Comparison of ENCODE assay signal across 16 mouse cellular contexts in genomic region chr17:45824977-45825376, GRCm38 (mm10).
DNase-seq lines count a peak whose midpoint lies in the region; ATAC-seq and TF ChIP-seq lines count a peak whose summit lies in the region.
"Had no signal": no experiment of that assay in that cellular context is flagged by ENCODE, and none has a peak within 500 bp of the region (broad histone marks: within the 10 kb centered on the region; RNA-seq: fewer than 3 reads in every experiment).

No protein-coding gene starts in this region.

- peak overlapping the region; percentile 85 for H3K27ac ChIP-seq in lung, embryonic 14.5 days (ENCODE audit: low read depth)
- peak overlapping the region; percentile 73 for H3K27ac ChIP-seq in embryonic facial prominence, embryonic 10.5 days (replicated peaks)
- H3K27ac ChIP-seq in intestine, postnatal 0 days (ENCODE audit: low read depth, low read length) = no peak overlapping the region
- H3K27ac ChIP-seq: heart, adult 2 months; limb, embryonic 15.5 days had no signal

- peak; percentile 66 for ATAC-seq in lung, embryonic 14.5 days (ENCODE audit: insufficient read depth)
- ATAC-seq in intestine, postnatal 0 days = 0 out of 2 replicates have a peak, but pooled peaks have one; percentile 29
- no peak for ATAC-seq in erythroblast, adult 5-6 weeks (replicated peaks; ENCODE audit: low FRiP score, poor library complexity, severe bottlenecking)

- no peaks in the 10 kb centered on the region for H3K27me3 ChIP-seq in lung, embryonic 14.5 days (ENCODE audit: insufficient read depth, low read length)
- no peaks in the 10 kb centered on the region for H3K27me3 ChIP-seq in E14TG2a.4 (ENCODE audit: insufficient read depth, low read length)
- no peaks in the 10 kb centered on the region for H3K27me3 ChIP-seq in embryonic facial prominence, embryonic 10.5 days (replicated peaks; ENCODE audit: low read depth, poor library complexity, severe bottlenecking)
- H3K27me3 ChIP-seq in intestine, postnatal 0 days (replicated peaks; ENCODE audit: control insufficient read depth, insufficient read depth, low read length) = no peaks in the 10 kb centered on the region
- H3K27me3 ChIP-seq: limb, embryonic 15.5 days had no signal

- H3K36me3 ChIP-seq in lung, embryonic 14.5 days (ENCODE audit: insufficient read depth) = no peaks in the 10 kb centered on the region
- no peaks in the 10 kb centered on the region for H3K36me3 ChIP-seq in E14TG2a.4 (ENCODE audit: insufficient read depth, low read length)
- H3K36me3 ChIP-seq in embryonic facial prominence, embryonic 10.5 days (replicated peaks) = no peaks in the 10 kb centered on the region
- H3K36me3 ChIP-seq in intestine, postnatal 0 days (ENCODE audit: control insufficient read depth, insufficient read depth) = no peaks in the 10 kb centered on the region
- H3K36me3 ChIP-seq: G1E; limb, embryonic 15.5 days had no signal

- H3K4me3 ChIP-seq in lung, embryonic 14.5 days (ENCODE audit: low read depth, low read length) = no peak overlapping the region
- H3K4me3 ChIP-seq in E14TG2a.4 (replicated peaks; ENCODE audit: low read length) = peak overlapping the region; percentile 46
- no peak overlapping the region for H3K4me3 ChIP-seq in embryonic facial prominence, embryonic 10.5 days
- no peak overlapping the region for H3K4me3 ChIP-seq in intestine, postnatal 0 days (ENCODE audit: low read depth, low read length)
- H3K4me3 ChIP-seq: heart, adult 2 months; limb, embryonic 15.5 days had no signal

- no peak for TF ChIP-seq CTCF in lung, embryonic 14.5 days (IDR thresholded peaks at IDR 0.05; ENCODE audit: low read depth)
- no peak for TF ChIP-seq CTCF in E14TG2a.4 (conservative IDR thresholded peaks at IDR 0.05; ENCODE audit: low read length)
- no peak for TF ChIP-seq CTCF in intestine, postnatal 0 days (IDR thresholded peaks at IDR 0.05; ENCODE audit: low read depth)

- H3K9me3 ChIP-seq in lung, embryonic 14.5 days (ENCODE audit: low read depth, low read length) = no peaks in the 10 kb centered on the region
- peaks cover 7% of the 10 kb centered on the region; the same call in 1 of the 2 replicates for H3K9me3 ChIP-seq in E14TG2a.4 (ENCODE audit: low read length)
- H3K9me3 ChIP-seq in embryonic facial prominence, embryonic 10.5 days = no peaks in the 10 kb centered on the region; the same call in 1 of the 2 replicates
- H3K9me3 ChIP-seq in intestine, postnatal 0 days (ENCODE audit: control insufficient read depth) = no peaks in the 10 kb centered on the region
- H3K9me3 ChIP-seq: G1E; limb, embryonic 15.5 days had no signal

- 50% methylated on average over 8 of the region's 8 CpGs for WGBS in lung, embryonic 14.5 days
- WGBS in embryonic facial prominence, embryonic 10.5 days = 50% methylated on average over 8 of the region's 8 CpGs
- WGBS in intestine, postnatal 0 days = 42% methylated on average over 8 of the region's 8 CpGs

- H3K4me1 ChIP-seq in lung, embryonic 14.5 days (ENCODE audit: insufficient read depth) = peaks cover 4% of the 10 kb centered on the region; the same call in 1 of the 2 replicates
- peaks cover 87% of the 10 kb centered on the region for H3K4me1 ChIP-seq in E14TG2a.4 (replicated peaks; ENCODE audit: low read depth, low read length)
- peaks cover 12% of the 10 kb centered on the region for H3K4me1 ChIP-seq in embryonic facial prominence, embryonic 10.5 days
- H3K4me1 ChIP-seq in intestine, postnatal 0 days (replicated peaks; ENCODE audit: control insufficient read depth, insufficient read depth, low read length) = no peaks in the 10 kb centered on the region

- H3K9ac ChIP-seq in lung, embryonic 14.5 days = no peak overlapping the region
- no peak overlapping the region for H3K9ac ChIP-seq in intestine, postnatal 0 days (ENCODE audit: low read depth, low read length)
- H3K9ac ChIP-seq: limb, embryonic 15.5 days had no signal

- DNase-seq in lung, embryonic 14.5 days = peak; percentile 38
- DNase-seq in lung, postnatal 4 days = no peak
- DNase-seq in embryonic facial prominence, embryonic 10.5 days (ENCODE audit: low spot score) = no peak
- no peak for DNase-seq in adrenal gland, postnatal 10 days
- no peak for DNase-seq in urinary bladder, postnatal 25 days (ENCODE audit: low spot score)
- DNase-seq: cerebellum, postnatal 25 days; heart, adult 2 months; kidney, adult 2 months; kidney, postnatal 14 days; right cerebral cortex, postnatal 4 days; thymus, postnatal 36 days had no signal

- H3K4me2 ChIP-seq in lung, embryonic 14.5 days = no peak overlapping the region
- H3K4me2 ChIP-seq in intestine, postnatal 0 days (replicated peaks; ENCODE audit: low read depth) = no peak overlapping the region
- H3K4me2 ChIP-seq: limb, embryonic 15.5 days had no signal
